25 mouse cellular contexts compared by ENCODE assay signal in the genomic region with DNA sequence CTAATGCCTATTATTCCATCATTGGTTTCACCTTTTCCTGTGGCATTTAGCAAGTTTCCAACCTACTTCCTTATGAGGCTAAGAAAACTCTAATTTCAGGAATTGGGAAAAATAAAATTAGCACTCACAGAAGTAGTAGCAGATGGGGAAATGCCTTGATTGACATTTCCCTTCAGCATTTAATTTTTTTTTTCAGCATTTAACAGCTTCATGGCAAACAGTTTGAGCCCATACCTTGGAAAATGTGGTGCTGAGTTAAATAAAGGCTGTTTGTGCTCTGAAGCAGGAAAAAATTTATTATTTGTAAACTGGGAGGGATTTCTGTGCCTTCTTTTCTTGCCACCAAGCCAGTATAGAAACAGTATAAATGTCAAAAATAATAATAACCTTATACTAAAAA.
"Had no signal": no experiment of that assay in that cellular context is flagged by ENCODE, and none has a peak within 500 bp of the region (broad histone marks: within the 10 kb centered on the region; RNA-seq: fewer than 3 reads in every experiment).

No protein-coding gene starts in this region.

- H3K36me3 ChIP-seq: kidney, embryonic 15.5 days; limb, embryonic 15.5 days; midbrain, embryonic 10.5 days; neural tube, embryonic 12.5 days; stomach, embryonic 15.5 days had no signal

- H3K27me3 ChIP-seq: kidney, embryonic 15.5 days; limb, embryonic 12.5 days; limb, embryonic 15.5 days; megakaryocyte, embryonic 14.5 days; neural tube, embryonic 12.5 days; neural tube, embryonic 15.5 days; stomach, embryonic 15.5 days had no signal

- H3K4me2 ChIP-seq: kidney, embryonic 15.5 days; limb, embryonic 12.5 days; limb, embryonic 15.5 days; liver, embryonic 11.5 days; lung, embryonic 14.5 days; neural tube, embryonic 12.5 days; neural tube, embryonic 15.5 days; stomach, embryonic 15.5 days had no signal

- DNase-seq: kidney, adult 8-10 months; kidney, postnatal 10 days; kidney, postnatal 36 days; left cerebral cortex, postnatal 4 days; liver, postnatal 0 days; lung, embryonic 14.5 days; lung, postnatal 36 days; midbrain, embryonic 14.5 days; right cerebral cortex, adult 18-20 months; right cerebral cortex, postnatal 14 days; right cerebral cortex, postnatal 4 days; thymus, adult 18-20 months; thymus, postnatal 14 days; thymus, postnatal 4 days had no signal

- H3K4me1 ChIP-seq: kidney, embryonic 15.5 days; limb, embryonic 12.5 days; limb, embryonic 15.5 days; megakaryocyte, embryonic 14.5 days; neural tube, embryonic 12.5 days; neural tube, embryonic 15.5 days; stomach, embryonic 15.5 days had no signal

- H3K27ac ChIP-seq: kidney, embryonic 15.5 days; limb, embryonic 12.5 days; limb, embryonic 15.5 days; liver, embryonic 14.5 days; midbrain, embryonic 10.5 days; neural tube, embryonic 12.5 days; neural tube, embryonic 15.5 days; stomach, embryonic 15.5 days had no signal

- H3K4me3 ChIP-seq: kidney, embryonic 15.5 days; limb, embryonic 12.5 days; limb, embryonic 15.5 days; megakaryocyte, embryonic 14.5 days; midbrain, embryonic 10.5 days; neural tube, embryonic 12.5 days; neural tube, embryonic 15.5 days; stomach, embryonic 15.5 days had no signal

- ATAC-seq: liver, postnatal 0 days; lung, postnatal 0 days had no signal

- H3K9ac ChIP-seq: kidney, embryonic 15.5 days; limb, embryonic 12.5 days; limb, embryonic 15.5 days; liver, embryonic 14.5 days; liver, postnatal 0 days; lung, embryonic 14.5 days; neural tube, embryonic 12.5 days; neural tube, embryonic 15.5 days; stomach, embryonic 15.5 days had no signal

- H3K9me3 ChIP-seq: kidney, embryonic 15.5 days; limb, embryonic 12.5 days; limb, embryonic 15.5 days; midbrain, embryonic 10.5 days; neural tube, embryonic 12.5 days; neural tube, embryonic 15.5 days; stomach, embryonic 15.5 days had no signal
